Mouse (Mus musculus) stomach, embryonic 15.5 days (tissue): ENCODE measurements around the gene P2ry14. TPM values are rescaled to one million over a fixed set of nuclear protein-coding genes. Genes with fewer than 3 reads are reported as not detected.
A peak's percentile ranks its signal among the peaks of the same experiment; 100 is the strongest.
"Not testable (repeated sequence)": the region's sequence is repeated elsewhere in the genome, so short reads cannot be mapped to it uniquely, and the experiment has no call there.

Experiments used
- ATAC-seq: fragments of 200-750 bp; cut with Nextera tagmentation; 2 replicates; pipeline ENCODE4 v1.8.0; 2017; ENCODE audit warnings: low read depth, moderate number of reproducible peaks, moderate TSS enrichment; ENCODE audit not compliant: insufficient read depth, low FRiP score
- H3K27ac ChIP-seq: fragments of 300-500 bp; sonication (generic); 2 replicates; pipeline ENCODE4 v1.5.1; 2015; ENCODE audit warnings: mild to moderate bottlenecking, inconsistent platforms
- H3K27me3 ChIP-seq: fragments of 300-500 bp; sonication (generic); replicated peaks from 2 replicates; pipeline ENCODE4 v1.6.1; 2015; ENCODE audit warnings: inconsistent platforms
- H3K36me3 ChIP-seq: fragments of 300-500 bp; sonication (generic); 2 replicates; pipeline ENCODE4 v1.6.1; 2015; ENCODE audit warnings: inconsistent platforms
- H3K4me1 ChIP-seq: fragments of 300-500 bp; sonication (generic); 2 replicates; pipeline ENCODE4 v1.6.1; 2015; ENCODE audit warnings: inconsistent platforms
- H3K4me2 ChIP-seq: fragments of 300-500 bp; sonication (generic); 2 replicates; pipeline ENCODE4 v1.6.1; 2015; ENCODE audit warnings: mild to moderate bottlenecking, inconsistent platforms
- H3K4me3 ChIP-seq: fragments of 300-500 bp; sonication (generic); replicated peaks from 2 replicates; pipeline ENCODE4 v1.5.1; 2015; ENCODE audit warnings: inconsistent platforms
- H3K9ac ChIP-seq: fragments of 300-500 bp; sonication (generic); 2 replicates; pipeline ENCODE4 v1.6.1; 2015; ENCODE audit warnings: inconsistent platforms
- H3K9me3 ChIP-seq: fragments of 300-500 bp; sonication (generic); 2 replicates; pipeline ENCODE4 v1.6.1; 2016; ENCODE audit warnings: inconsistent platforms
- WGBS: fragments of 180-500 bp; shearing (Covaris S2); methylation state at CpG from one replicate; pipeline ENCODE4 v1.1.7; 2015; 5-methylcytosine and 5-hydroxymethylcytosine counted together
- polyA plus RNA-seq: library from polyadenylated mRNA; unstranded; fragments of >200 nt; fragmentation: Nextera tagmentation; extraction: Ambion mirVana; gene quantifications from 2 replicates; pipeline ENCODE4 v1.2.1, GENCODE M21; 2015

P2ry14 gene
- polyA plus RNA-seq, 1 experiment from 2014 or later: 5.1 TPM

DNA sequence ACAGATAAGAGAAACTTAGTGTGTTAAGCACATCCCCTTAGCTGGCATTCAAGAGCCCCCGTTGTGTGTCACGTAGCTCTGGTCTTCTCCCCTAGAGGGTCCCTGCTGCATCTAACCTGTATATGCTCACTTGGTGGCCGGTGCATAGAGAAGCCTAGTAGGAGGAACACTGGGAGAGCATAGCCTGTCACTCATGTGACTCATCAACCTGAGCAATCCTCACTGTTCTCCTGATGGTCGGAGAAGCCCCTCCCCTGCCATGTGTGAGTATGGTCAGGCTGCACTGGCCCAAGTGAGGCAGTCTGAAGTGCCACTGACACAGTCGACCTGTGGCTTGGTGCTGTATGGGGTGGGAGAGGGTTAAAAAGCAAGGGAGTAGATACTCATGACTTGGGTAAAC, 28.4 kb downstream of the P2ry14 start:
- Histone ChIP-seq H3K27me3 (no peaks in the 10 kb centered on the region), H3K36me3 (no peaks in the 10 kb centered on the region), H3K9me3 (no peaks in the 10 kb centered on the region), H3K4me2 (no peak overlapping the region), H3K9ac (no peak overlapping the region), H3K4me3 (no peak overlapping the region), H3K4me1 (peaks cover 12% of the 10 kb centered on the region; the same call in 1 of the 2 replicates), H3K27ac (no peak overlapping the region)
- no peak for ATAC-seq
- WGBS: 60% methylated on average over 5 of the region's 5 CpGs

DNA sequence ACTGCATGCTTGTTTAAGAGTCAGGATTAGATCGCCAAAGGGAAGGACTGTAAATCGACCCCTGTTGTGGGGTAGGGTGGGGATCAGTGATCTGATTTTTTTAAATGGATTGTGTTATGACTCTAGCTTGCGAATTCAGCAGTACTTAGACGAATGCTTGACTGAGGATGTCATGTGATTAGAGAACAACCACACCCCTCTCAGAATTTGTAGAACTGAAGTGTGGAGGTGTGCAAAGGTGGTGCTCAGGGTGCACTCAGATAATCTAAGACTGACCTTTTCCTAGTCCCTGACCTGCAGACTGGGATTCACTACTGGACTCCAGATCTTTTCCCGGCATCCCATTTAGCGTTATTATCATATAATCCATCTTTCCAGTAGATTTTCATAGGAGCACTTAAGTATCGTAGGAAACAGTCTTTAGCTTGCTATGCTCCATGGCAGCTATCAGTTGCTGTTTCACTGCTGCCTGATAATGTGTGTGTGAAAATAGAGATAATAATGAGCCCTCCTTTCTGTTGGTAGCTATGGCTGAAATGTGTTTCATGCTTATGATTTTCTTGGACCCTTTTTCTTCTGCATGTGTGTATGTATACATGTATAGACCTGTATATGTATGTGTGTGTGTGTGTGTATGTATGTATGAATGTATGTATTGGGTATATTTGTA, 31.5 kb downstream of the P2ry14 start:
- Histone ChIP-seq H3K36me3 (no peaks in the 10 kb centered on the region), H3K9me3 (no peaks in the 10 kb centered on the region), H3K9ac (no peak overlapping the region), H3K27ac (no peak overlapping the region), H3K4me1 (peaks cover 12% of the 10 kb centered on the region; the same call in 1 of the 2 replicates), H3K4me2 (no peak overlapping the region), H3K27me3 (no peaks in the 10 kb centered on the region), H3K4me3 (no peak overlapping the region)
- ATAC-seq: no peak
- WGBS: 62% methylated on average over 7 of the region's 7 CpGs

DNA sequence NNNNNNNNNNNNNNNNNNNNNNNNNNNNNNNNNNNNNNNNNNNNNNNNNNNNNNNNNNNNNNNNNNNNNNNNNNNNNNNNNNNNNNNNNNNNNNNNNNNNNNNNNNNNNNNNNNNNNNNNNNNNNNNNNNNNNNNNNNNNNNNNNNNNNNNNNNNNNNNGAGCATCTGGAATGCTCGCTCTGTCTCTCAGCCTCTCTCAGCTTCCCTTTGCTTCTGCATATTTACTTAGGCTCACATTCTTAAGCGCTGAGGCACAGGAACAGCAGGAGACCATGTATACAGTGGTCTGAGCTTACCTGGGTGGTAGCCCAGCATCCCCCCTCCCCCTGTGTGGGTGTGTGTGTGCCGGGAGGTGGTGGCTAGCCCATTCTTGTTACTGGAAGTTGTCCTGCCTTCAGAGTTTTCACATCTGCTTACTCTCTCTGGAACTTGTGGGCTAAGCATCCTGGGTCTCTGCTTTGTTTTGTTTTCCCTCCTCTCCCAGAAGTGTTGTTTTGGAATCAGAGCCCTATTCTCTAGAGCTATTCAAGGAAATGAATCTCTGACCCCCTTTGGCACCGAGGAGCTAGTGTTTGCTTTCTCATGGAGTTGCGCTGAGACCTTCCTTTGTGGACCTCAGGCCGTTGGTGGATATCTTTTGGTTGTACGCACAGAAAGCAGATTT, 32.2 kb downstream of the P2ry14 start:
- Histone ChIP-seq H3K4me2 (no peak overlapping the region), H3K36me3 (no peaks in the 10 kb centered on the region), H3K27ac (no peak overlapping the region), H3K4me3 (no peak overlapping the region), H3K27me3 (no peaks in the 10 kb centered on the region), H3K4me1 (peaks cover 12% of the 10 kb centered on the region; the same call in 1 of the 2 replicates), H3K9me3 (no peaks in the 10 kb centered on the region), H3K9ac (no peak overlapping the region)
- WGBS: 25% methylated on average over 7 of the region's 7 CpGs
- ATAC-seq: peak; percentile 36; the same call in 1 of the 2 replicates

DNA sequence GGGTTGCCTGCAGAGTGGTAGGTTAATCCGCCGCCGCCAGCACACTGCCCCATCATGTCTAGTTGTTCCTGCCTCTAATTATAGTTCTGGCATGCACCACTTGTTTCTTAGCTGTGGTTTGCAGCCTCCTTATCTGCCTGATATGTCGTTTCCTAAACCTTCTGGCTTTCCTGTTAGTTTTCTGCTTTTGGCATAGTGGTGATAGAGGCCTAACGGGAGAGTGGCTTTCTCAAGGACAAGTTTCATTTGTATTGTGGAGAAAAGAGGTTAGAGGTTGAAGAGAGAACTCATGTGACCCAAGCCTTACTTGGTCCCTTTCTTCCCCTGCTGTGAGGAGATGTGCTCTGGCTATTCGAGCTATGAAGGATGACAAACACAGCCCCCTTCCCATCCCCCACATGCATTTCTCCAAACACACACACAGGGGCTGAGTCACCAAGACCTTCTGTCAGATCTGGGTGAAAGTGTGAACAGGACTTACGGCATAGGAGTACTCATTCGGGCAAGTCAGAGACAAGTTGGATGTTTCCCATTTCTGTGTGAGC, 39.4 kb downstream of the P2ry14 start:
- H3K27ac ChIP-seq: no peak overlapping the region
- no peaks in the 10 kb centered on the region for H3K4me1 ChIP-seq
- H3K36me3 ChIP-seq: no peaks in the 10 kb centered on the region
- H3K9me3 ChIP-seq: no peaks in the 10 kb centered on the region
- H3K27me3 ChIP-seq: no peaks in the 10 kb centered on the region
- 75% methylated on average over 8 of the region's 8 CpGs for WGBS
- no peak overlapping the region for H3K4me3 ChIP-seq
- H3K9ac ChIP-seq: no peak overlapping the region
- no peak overlapping the region for H3K4me2 ChIP-seq
- ATAC-seq: no peak

DNA sequence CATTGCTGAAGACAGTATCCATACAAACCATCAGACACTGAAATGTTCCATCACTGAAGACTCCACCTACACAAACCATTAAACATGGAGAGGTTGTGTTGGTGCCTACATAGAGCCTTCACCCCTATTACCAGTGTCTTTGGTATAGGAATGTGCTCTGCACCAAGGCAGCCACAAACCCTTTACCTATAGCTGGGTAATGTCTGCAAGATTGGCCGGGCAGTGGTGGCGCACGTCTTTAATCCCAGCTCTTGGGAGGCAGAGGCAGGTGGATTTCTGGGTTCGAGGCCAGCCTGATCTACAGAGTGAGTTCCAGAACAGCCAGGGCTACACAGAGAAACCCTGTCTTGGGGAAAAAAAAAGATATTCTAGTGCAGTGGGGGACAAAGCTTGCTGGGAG, 40.1 kb downstream of the P2ry14 start:
- H3K36me3 ChIP-seq, H3K4me1 ChIP-seq, H3K9me3 ChIP-seq, H3K27ac ChIP-seq, H3K4me2 ChIP-seq, H3K4me3 ChIP-seq, ATAC-seq, H3K9ac ChIP-seq, H3K27me3 ChIP-seq: not testable (repeated sequence)
- 86% methylated on average over 4 of the region's 4 CpGs for WGBS

DNA sequence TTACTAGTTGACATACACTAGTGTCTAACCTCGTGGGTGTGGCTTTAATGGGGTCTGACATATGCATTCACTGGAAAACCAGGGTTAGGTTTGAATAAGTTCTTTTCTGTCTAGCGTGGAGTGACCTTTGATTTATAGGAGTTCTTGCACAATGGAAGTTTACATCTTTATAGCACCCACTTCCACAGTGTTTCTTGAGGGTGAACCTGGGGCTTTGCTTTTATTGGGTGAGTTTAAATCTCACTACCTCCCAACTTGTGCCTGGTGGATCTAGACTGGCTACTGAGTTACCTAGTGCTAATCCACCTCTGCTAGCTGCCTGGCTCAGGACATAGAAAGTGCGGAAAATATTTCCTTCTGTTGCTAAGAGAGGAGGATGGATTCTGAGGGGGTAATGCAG, 41.5 kb downstream of the P2ry14 start:
- no peaks in the 10 kb centered on the region for H3K4me1 ChIP-seq
- no peak overlapping the region for H3K4me3 ChIP-seq
- ATAC-seq: no peak
- no peak overlapping the region for H3K9ac ChIP-seq
- H3K9me3 ChIP-seq: no peaks in the 10 kb centered on the region
- no peak overlapping the region for H3K27ac ChIP-seq
- no peaks in the 10 kb centered on the region for H3K36me3 ChIP-seq
- 56% methylated on average over 3 of the region's 3 CpGs for WGBS
- no peaks in the 10 kb centered on the region for H3K27me3 ChIP-seq
- H3K4me2 ChIP-seq: no peak overlapping the region

DNA sequence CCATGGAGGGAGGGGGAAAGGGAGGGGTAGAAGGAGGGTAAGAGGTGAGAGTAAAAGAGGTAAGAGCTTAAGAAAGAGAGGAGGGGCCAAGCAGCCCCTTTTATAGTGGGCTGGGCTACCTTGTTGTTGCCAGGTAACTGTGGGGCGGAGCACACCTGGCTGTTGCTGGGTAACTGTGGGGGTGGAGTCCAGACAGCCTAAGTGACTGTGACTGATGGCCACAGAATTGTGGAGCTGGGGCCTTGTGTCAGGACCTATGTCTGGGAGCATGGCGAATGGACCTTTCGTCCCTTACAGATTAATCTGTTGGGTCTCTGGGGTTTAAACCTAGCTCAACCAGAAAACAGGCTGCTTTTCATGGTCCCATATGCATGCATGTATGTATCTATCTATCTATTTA, 43.6 kb downstream of the P2ry14 start:
- not testable (repeated sequence) for H3K27ac ChIP-seq, H3K36me3 ChIP-seq, ATAC-seq, H3K4me3 ChIP-seq, H3K4me2 ChIP-seq, H3K4me1 ChIP-seq, H3K9me3 ChIP-seq, H3K27me3 ChIP-seq, H3K9ac ChIP-seq
- 90% methylated on average over 3 of the region's 3 CpGs for WGBS

DNA sequence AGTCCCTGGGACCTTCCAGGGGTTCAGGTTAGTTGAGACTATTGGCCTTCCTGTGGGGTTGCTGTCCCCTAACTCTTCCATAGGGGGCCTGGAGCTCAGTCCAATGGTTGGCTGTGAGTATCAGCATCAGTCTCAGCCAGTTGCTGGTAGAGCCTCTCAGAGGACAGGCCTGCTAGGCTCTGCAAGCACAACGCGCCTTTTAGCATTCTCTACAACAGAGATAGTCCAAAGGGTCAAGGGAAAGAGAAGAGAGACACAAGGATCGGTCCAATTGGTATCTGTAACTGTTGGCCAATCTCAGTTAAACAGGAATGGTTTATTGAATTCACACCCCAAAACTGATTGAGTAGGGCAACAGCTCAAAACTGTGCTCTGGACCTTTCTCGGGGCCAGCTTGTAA, 46.0 kb downstream of the P2ry14 start:
- WGBS: 96% methylated on average over 4 of the region's 4 CpGs
- Histone ChIP-seq H3K27me3 (no peaks in the 10 kb centered on the region), H3K27ac (no peak overlapping the region), H3K9me3 (no peaks in the 10 kb centered on the region), H3K4me1 (no peaks in the 10 kb centered on the region), H3K9ac (no peak overlapping the region), H3K4me3 (no peak overlapping the region), H3K36me3 (no peaks in the 10 kb centered on the region), H3K4me2 (no peak overlapping the region)
- no peak for ATAC-seq

DNA sequence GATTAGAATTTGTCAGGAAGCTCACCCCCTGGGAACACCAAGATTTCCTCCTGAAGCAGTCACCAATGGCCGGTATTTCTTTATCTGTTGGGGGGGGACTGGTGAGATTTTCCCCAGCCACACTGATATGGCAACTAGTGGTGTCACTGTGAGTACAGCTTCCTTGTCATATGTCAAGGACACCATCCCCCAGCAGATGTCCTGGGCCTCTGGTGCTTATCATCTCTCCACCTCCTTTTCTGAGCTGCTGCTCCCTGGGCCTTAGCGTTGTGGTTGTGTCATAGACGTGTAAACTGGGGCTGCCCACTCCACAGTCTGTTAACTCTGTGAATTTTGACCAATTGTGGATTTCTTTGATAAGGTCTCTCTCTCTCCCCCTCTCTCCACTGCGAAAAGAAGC, 49.0 kb downstream of the P2ry14 start:
- 74% methylated on average over 4 of the region's 4 CpGs for WGBS
- Histone ChIP-seq H3K4me2 (no peak overlapping the region), H3K27me3 (no peaks in the 10 kb centered on the region), H3K4me1 (no peaks in the 10 kb centered on the region), H3K4me3 (no peak overlapping the region), H3K9ac (no peak overlapping the region), H3K27ac (no peak overlapping the region), H3K36me3 (no peaks in the 10 kb centered on the region), H3K9me3 (no peaks in the 10 kb centered on the region)
- ATAC-seq: no peak

DNA sequence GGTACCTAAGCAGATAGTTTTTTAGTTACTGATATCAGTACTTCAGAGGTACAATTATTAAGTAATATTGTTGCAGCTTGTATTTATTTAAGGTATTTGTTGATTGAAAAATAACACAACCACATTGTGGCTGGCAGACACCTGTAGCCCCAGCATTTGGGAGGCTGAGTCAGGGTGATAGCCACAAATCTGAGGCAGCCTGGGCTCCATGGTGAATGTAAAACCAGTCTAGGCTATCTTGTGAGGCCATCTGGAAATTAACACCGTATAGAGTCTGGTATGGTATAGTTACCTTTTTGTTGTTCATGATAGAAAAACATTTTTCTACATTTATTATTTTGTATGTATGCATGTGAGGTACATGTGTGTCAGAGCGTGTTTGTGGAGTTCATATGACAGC, 51.3 kb downstream of the P2ry14 start:
- Histone ChIP-seq H3K4me2 (no peak overlapping the region), H3K4me1 (no peaks in the 10 kb centered on the region), H3K36me3 (no peaks in the 10 kb centered on the region), H3K27ac (no peak overlapping the region), H3K4me3 (no peak overlapping the region), H3K9ac (no peak overlapping the region), H3K27me3 (no peaks in the 10 kb centered on the region), H3K9me3 (no peaks in the 10 kb centered on the region)
- no peak for ATAC-seq
- 95% methylated on average over 2 of the region's 2 CpGs for WGBS

DNA sequence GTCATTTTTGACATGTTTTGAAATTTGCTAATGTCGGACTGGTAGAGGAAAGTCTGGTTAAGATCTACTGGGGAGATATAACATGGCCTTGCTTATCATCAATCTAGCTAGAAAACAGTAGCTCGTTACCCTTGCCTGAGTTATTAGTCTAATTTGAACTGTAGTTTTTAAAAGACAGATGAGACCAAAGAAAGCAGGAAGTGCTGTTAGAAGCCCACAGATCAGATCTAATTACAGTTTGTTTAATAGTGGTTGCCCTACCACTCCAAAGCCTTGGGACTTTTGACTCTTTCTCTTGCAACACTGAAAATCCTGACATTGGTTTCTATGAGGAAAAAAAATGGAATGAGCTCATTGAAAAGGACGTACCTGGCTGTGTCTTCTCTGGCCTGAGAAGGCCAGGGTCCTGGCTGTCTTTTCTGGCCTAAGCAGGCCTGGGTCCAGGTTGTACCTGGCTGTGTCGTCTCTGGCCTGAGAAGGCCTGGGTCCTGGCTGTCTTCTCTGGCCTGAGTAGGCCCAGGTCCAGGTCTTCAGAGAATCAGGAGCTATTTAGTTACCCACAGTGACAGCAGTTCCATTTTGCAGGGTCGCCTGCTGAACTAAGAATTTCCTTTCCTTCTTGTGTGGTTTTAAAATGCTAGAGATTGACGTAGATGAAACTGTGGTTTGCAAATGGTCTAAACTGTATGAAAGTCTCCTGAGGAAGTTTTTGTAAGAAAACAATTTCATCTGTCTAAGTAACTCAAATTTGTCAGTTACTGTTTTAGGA, 52.0 kb downstream of the P2ry14 start, which contains the start of gene Gpr171:
Gene Gpr171 (minus strand): TSS at position 604 of the 769 bp plus-strand sequence.
- H3K9ac ChIP-seq: no peak within 1 kb of the TSS
- H3K9me3 ChIP-seq: no peaks in the 10 kb centered on the region
- WGBS: 57% methylated on average over 6 of the region's 6 CpGs
- no peaks in the 10 kb centered on the region for H3K27me3 ChIP-seq
- H3K4me1 ChIP-seq: no peaks in the 10 kb centered on the region
- H3K36me3 ChIP-seq: no peaks in the 10 kb centered on the region
- no peak within 1 kb of the TSS for H3K4me3 ChIP-seq
- no peak within 1 kb of the TSS for H3K27ac ChIP-seq
- ATAC-seq: no peak
- no peak within 1 kb of the TSS for H3K4me2 ChIP-seq

DNA sequence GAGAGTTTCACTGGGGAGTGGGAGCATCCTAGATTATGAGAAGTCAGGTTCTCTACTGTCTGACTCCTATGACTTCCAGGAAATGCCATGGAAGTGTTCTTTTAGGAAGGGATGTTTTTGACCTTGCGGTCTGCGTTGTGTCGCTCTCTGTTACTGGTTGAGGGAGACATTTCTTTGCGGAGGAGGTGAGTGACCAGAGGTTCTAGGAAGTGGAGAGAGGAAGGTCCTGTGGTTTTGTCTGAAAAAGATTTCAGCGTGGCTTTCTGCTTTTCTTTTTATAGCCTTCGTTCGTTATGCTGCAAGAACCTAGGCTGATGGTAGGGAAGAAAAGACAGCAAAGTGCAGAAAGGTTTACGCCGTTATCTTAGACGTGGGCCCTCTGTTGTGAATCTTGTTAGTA, 54.9 kb downstream of the P2ry14 start:
- ATAC-seq: no peak
- H3K4me1 ChIP-seq: no peaks in the 10 kb centered on the region
- 85% methylated on average over 10 of the region's 10 CpGs for WGBS
- no peaks in the 10 kb centered on the region for H3K9me3 ChIP-seq
- H3K4me2 ChIP-seq: no peak overlapping the region
- no peak overlapping the region for H3K27ac ChIP-seq
- no peak overlapping the region for H3K9ac ChIP-seq
- no peak overlapping the region for H3K4me3 ChIP-seq
- no peaks in the 10 kb centered on the region for H3K27me3 ChIP-seq
- no peaks in the 10 kb centered on the region for H3K36me3 ChIP-seq
